Mouse (Mus musculus): ENCODE results near the gene Lmntd1.

Lmntd1 gene

GRCm38 (mm10) chr6:145485986-145486605 is 128.0 kb downstream of the Lmntd1 start:
- no peak for DNase-seq (ENCODE audit: low read depth)

DNA sequence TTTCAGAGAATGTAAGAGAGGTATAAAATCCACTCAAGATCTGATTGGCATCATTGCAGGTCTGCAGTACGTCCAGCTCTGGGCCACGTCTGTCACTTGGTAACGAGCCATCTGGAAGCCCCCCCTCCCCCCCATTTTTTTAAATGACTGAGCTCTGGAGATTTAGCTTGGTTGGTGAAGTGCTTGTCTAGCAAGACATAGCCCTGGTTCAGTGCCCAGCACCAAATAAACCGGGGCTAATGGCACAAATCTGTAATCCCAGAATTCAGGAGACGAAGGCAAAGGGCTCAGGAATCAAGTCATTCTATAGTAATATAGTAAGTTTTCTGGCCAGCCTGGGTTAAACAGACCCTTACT is 130.8 kb downstream of the Lmntd1 start:
- DNase-seq (ENCODE audit: low read depth): no peak

DNA sequence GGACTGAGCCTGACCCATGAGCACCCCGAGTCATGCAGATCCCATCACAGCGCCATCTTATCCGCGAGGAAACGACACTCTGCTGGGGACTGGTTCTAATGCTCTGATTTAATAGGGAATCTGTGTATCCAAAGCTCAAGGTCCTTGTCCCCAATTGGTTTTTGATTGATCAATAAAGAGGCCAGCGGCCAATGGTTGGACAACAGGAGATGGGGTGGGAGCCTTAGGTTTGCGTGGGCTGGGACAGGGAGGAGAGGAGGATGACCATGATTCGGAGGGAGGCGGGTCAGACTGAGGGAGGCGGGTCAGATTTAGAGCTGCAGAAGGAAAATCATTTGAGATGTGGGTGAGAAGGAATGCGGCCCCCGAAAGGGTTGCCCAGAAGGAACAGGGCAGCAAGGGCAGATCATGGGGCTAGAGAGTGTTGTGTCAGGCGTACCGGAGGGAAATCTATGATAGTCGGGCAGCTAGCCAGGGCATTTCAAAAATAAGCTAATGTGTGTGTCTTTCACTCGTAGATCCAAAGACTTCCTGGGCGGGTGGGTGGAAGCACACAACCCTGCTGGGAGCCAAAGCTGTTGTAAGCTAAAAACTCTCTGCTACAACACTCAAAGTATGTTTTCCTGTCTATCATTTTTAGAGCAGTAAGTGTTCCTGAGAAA is 131.3 kb downstream of the Lmntd1 start:
- no peak for DNase-seq (ENCODE audit: low read depth)

DNA sequence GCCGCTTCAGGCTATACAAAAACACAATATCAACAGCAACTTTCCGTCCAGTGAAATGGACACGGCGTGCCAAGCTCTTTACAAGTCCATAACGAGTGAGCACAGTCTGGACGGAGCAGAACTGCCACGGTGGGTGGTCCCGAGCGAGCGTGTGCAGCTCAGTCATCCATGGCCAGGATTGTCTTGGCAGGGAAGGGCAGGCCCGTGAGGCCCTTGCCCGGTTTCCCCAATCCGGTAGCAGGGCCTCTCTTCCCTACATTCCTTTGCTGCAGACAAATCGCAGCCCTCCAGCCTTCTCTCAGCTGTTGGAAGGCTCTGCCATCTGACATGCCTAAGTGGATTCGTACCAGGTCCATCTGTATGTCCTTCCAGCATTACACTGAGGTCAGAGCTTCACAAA is 132.2 kb downstream of the Lmntd1 start:
- no peak for DNase-seq (ENCODE audit: low read depth)

GRCm38 (mm10) chr6:145478821-145479271 is 135.3 kb downstream of the Lmntd1 start:
- DNase-seq (ENCODE audit: low read depth): no peak

DNA sequence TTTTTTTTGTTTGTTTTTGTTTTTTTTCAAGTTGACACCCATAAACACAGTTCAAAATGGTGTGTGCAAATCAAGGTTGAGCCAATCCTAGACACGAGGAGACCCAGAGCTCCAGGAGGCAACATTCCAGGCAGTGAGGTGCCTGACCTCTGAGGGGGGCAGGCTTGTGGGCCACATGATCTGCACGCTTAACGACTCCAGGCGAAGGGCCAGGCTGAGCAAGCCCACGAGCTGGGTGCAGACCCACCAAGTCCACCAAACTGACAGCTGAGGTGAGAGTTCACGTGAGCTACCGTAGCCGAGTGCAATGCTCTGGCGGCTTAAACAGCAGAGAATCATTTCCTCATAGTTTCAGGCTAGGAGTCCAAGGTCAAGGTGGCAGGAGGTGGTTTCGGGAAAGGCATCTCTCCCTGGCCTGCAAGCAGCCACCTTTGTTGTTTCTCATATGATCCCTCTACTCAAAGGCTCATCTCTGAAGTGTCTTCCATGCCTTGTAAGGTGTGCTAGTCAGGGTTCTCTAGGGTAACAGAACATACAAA is 136.7 kb downstream of the Lmntd1 start:
- no peak for DNase-seq (ENCODE audit: low read depth)

GRCm38 (mm10) chr6:145471638-145472247 is 142.4 kb downstream of the Lmntd1 start:
- DNase-seq (ENCODE audit: low read depth): no peak

DNA sequence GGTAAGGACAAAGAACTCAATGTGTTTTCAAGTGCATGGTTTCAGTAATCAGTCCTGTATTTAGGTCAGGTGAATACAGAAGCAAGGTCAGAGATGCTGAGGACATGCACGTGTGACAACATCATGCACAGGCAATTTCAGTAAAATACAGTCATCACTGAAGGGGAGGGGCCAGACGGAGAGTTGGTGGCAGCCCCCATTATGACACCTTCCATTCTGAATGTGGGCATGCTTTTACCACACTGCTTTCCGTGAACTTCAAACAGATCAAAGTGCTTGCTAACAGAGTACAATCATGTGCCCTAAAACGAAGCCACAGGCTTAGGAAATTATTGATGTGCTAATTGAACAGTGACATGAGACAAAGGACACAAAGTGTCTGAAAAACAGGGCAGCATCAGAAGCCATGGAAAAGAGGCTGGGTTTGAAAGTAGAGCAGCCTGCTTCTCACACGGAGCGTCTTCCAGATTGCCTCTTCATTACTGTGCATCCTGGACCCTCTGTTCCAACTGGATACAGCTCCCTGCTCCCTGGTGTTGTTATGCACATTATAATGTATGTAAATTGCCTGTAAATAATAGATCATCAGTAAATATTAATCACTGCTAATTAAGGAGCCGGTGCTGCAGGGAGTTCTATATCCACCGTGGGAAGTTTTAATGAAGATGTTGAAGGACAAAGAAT is 144.7 kb downstream of the Lmntd1 start:
- DNase-seq (ENCODE audit: low read depth): no peak

- DNase-seq (ENCODE audit: low read depth): no peak
Observed at GRCm38 (mm10) chr6:145464027-145464426, 150.1 kb downstream of the Lmntd1 start.

GRCm38 (mm10) chr6:145462677-145463245 is 151.4 kb downstream of the Lmntd1 start:
- DNase-seq (ENCODE audit: low read depth): no peak

- DNase-seq (ENCODE audit: low read depth): no peak
Observed at GRCm38 (mm10) chr6:145457066-145457465, 157.1 kb downstream of the Lmntd1 start.

GRCm38 (mm10) chr6:145450628-145451403 is 163.3 kb downstream of the Lmntd1 start:
- DNase-seq (ENCODE audit: low read depth): no peak

- no peak for DNase-seq (ENCODE audit: low read depth)
Observed at GRCm38 (mm10) chr6:145448361-145448760, 165.8 kb downstream of the Lmntd1 start.

GRCm38 (mm10) chr6:145445811-145446500 is 168.2 kb downstream of the Lmntd1 start:
- no peak for DNase-seq (ENCODE audit: low read depth)

- DNase-seq (ENCODE audit: low read depth): no peak
Observed at GRCm38 (mm10) chr6:145445380-145445779, 168.7 kb downstream of the Lmntd1 start.

GRCm38 (mm10) chr6:145442786-145443185 is 171.3 kb downstream of the Lmntd1 start:
- no peak for DNase-seq (ENCODE audit: low read depth)

- DNase-seq (ENCODE audit: low read depth): no peak
Observed at GRCm38 (mm10) chr6:145441416-145442110, 172.6 kb downstream of the Lmntd1 start.

DNA sequence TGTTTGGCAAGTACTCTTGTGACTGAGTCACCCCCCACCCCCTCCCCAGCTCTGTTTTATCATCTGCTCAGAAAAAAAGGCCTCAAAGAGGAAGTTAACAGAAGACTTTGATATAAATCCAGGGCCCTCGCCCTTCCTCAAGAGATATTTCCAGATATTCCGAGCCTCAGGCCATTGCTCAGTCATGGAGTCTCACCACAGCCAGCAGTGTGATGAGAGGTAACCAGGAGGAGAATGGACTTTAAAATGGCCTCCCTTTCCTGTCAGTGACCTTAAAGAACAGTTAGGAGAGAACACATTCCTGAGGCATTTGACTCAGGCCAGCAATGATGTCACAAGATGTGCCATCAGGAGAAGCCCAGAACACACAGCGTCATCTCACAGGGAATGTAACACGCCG is 175.3 kb downstream of the Lmntd1 start:
- DNase-seq (ENCODE audit: low read depth): no peak

GRCm38 (mm10) chr6:145435764-145436163 is 178.4 kb downstream of the Lmntd1 start:
- DNase-seq (ENCODE audit: low read depth): no peak

DNA sequence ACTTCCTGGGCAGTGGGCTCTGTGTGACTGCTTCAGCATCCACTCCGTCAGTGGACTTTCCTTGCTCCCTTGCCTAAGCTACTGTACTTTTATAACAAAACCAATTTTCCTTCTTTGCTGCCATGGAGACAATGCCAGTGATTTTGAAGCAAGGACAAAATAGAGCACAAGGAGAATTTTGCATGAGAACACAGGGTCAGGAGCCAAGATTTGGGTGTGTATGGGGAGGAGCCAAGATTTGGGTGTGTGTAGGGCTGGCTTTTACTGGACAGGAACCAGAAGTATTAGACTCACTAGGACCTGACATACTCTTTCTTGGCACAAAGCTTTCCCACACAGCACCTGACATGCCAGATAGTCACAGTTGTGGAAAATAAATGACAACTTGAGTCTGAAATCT is 179.0 kb downstream of the Lmntd1 start:
- DNase-seq (ENCODE audit: low read depth): no peak

All from c-Kit-positive CD71-positive TER-119-negative erythroid progenitor cells, embryonic 14.5 days (primary cell).